Mouse (Mus musculus): ENCODE data around the gene Dusp2. TPM values are rescaled to one million over a fixed set of nuclear protein-coding genes. Genes with fewer than 3 reads are reported as not detected.
A peak's percentile ranks its signal among the peaks of the same experiment; 100 is the strongest.
"Not testable (repeated sequence)": the region's sequence is repeated elsewhere in the genome, so short reads cannot be mapped to it uniquely, and the experiment has no call there.

Gene Dusp2
- polyA plus RNA-seq (2016; fragmentation: Nextera tagmentation; extraction: Ambion mirVana) = 3.2 and 3.9 TPM in 2 replicates

DNA sequence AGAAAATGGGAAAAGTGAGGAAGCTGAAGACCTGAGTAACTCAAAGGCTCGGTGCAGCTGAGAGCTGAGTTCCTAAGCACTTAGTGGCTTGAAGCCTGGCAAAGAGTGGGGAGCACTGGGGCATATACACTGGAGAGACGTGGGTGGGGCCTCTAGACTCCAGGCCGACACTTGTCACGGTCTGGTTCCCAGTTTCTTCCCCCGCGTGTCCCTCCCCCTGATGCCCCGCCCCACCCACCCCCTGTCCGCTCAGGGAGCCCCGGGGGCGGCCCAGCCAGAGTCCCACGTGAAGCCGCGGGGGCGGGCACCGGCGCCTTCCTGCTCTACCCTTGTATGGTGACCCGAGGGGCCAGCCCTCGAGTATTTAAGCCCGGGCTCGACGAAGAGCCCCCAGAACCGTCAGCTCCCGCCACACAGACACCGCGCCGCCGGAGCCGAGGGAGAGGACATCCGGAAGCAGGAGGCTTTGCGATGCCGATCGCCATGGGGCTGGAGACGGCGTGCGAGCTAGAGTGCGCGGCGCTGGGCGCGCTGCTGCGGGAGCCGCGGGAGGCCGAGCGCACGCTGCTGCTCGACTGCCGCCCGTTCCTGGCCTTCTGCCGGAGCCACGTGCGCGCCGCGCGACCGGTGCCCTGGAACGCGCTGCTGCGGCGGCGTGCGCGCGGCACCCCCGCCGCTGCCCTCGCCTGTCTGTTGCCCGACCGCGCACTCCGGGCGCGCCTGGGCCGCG is at the start of gene Dusp2:
TSS of gene Dusp2 (plus strand) at position 393 of the 730 bp plus-strand sequence.
- peaks cover 18% of the 10 kb centered on the region for H3K4me1 ChIP-seq
- no peaks in the 10 kb centered on the region for H3K9me3 ChIP-seq (replicated peaks)
- H3K27ac ChIP-seq (replicated peaks) = peak within 1 kb of the TSS; percentile 79
- H3K4me3 ChIP-seq = peak within 1 kb of the TSS; percentile 61
- H3K36me3 ChIP-seq = no peaks in the 10 kb centered on the region
- H3K27me3 ChIP-seq (ENCODE audit: low read depth, poor library complexity, severe bottlenecking) = peaks cover 54% of the 10 kb centered on the region
- peak; percentile 56 for DNase-seq (ENCODE audit: low spot score)
- WGBS = under 1% methylated on average over 74 of the region's 76 CpGs

DNA sequence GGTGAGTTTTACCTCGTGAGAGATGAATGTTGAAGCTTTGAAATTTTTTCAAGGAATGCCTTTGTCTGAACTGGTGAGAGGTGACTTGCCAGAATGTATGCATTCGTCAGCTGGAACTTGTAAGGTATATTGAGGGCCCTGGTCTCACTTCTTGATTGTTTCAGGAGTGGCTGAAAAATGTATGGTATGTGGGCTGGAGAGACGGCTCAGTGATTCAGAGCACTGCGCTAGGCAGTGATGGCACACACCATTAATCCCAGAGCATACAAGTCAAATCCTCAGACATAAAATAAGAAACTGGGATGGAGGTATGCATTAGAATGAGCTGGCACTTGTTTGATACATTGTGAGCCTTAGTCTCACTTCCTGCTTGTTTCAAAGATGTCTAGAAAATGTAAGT is 43.7 kb upstream of the Dusp2 start:
- no peaks in the 10 kb centered on the region for H3K4me1 ChIP-seq
- no peak for DNase-seq (ENCODE audit: low spot score)
- H3K4me3 ChIP-seq = no peak overlapping the region
- WGBS = 85% methylated on average over 4 of the region's 4 CpGs
- H3K36me3 ChIP-seq = peaks cover 84% of the 10 kb centered on the region
- H3K27ac ChIP-seq (replicated peaks) = no peak overlapping the region
- no peaks in the 10 kb centered on the region for H3K27me3 ChIP-seq (ENCODE audit: low read depth, poor library complexity, severe bottlenecking)
- no peaks in the 10 kb centered on the region for H3K9me3 ChIP-seq (replicated peaks)

- Histone ChIP-seq H3K36me3 (peaks cover 98% of the 10 kb centered on the region), H3K27me3 (ENCODE audit: low read depth, poor library complexity, severe bottlenecking) (no peaks in the 10 kb centered on the region), H3K9me3 (replicated peaks) (no peaks in the 10 kb centered on the region), H3K27ac (replicated peaks) (no peak overlapping the region), H3K4me1 (no peaks in the 10 kb centered on the region), H3K4me3 (no peak overlapping the region)
- no peak for DNase-seq (ENCODE audit: low spot score)
- WGBS = 92% methylated on average over 7 of the region's 7 CpGs
These were observed 38.8 kb upstream of the Dusp2 start for GRCm38 (mm10) chr2:127297001-127297805.

DNA sequence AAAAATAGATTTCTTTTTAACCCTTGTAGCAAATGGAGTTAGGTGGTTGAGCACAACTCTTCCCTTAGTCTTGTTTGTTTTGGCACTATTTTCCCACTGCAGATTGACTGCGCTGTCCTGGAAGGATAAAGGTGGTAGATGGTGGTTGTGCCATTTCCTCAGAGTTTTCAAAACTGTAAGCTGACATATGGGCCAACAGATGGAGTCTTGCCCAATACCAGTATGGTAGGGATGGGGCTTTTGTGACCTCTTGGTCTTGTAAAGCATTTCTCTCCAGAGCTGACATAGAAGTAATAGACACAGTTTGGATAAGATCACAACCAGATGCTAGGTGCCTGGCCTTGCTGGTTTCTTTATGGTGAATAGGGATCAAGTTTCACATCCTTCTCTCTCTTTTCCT is 37.9 kb upstream of the Dusp2 start:
- WGBS = 97% methylated on average over 1 of the region's 1 CpGs
- Histone ChIP-seq H3K27me3 (ENCODE audit: low read depth, poor library complexity, severe bottlenecking) (no peaks in the 10 kb centered on the region), H3K4me3 (no peak overlapping the region), H3K9me3 (replicated peaks) (no peaks in the 10 kb centered on the region), H3K36me3 (peaks cover 90% of the 10 kb centered on the region), H3K4me1 (no peaks in the 10 kb centered on the region), H3K27ac (replicated peaks) (no peak overlapping the region)
- no peak for DNase-seq (ENCODE audit: low spot score)

DNA sequence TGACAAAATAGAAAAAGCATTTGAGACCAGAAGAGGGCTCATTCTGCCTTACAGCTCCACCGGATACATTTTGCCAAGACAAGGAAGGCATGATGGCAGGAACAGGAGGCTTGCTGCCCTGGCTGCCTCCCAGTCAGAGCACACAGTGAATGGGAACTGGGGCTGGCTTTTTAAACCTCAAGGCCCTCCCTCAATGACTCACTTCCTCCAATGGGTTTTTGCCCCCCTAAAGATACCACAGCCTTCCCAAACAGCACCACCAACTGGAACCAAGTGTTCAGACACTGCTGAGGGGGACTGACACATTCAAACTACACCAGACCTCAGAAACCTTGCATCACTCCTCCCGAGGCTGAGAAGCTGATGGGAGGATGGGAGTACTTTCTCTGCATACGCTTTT is 35.3 kb upstream of the Dusp2 start:
- Histone ChIP-seq H3K36me3 (peaks cover 63% of the 10 kb centered on the region), H3K4me1 (no peaks in the 10 kb centered on the region), H3K27me3 (ENCODE audit: low read depth, poor library complexity, severe bottlenecking) (no peaks in the 10 kb centered on the region), H3K27ac (replicated peaks) (no peak overlapping the region), H3K9me3 (replicated peaks) (no peaks in the 10 kb centered on the region), H3K4me3 (no peak overlapping the region)
- WGBS = 80% methylated on average over 3 of the region's 3 CpGs
- no peak for DNase-seq (ENCODE audit: low spot score)

GRCm38 (mm10) chr2:127301883-127302282 is 34.1 kb upstream of the Dusp2 start:
- WGBS = 95% methylated on average over 3 of the region's 3 CpGs
- Histone ChIP-seq H3K4me3 (no peak overlapping the region), H3K27me3 (ENCODE audit: low read depth, poor library complexity, severe bottlenecking) (no peaks in the 10 kb centered on the region), H3K36me3 (peaks cover 52% of the 10 kb centered on the region), H3K27ac (replicated peaks) (no peak overlapping the region), H3K9me3 (replicated peaks) (no peaks in the 10 kb centered on the region), H3K4me1 (no peaks in the 10 kb centered on the region)
- DNase-seq (ENCODE audit: low spot score) = no peak

DNA sequence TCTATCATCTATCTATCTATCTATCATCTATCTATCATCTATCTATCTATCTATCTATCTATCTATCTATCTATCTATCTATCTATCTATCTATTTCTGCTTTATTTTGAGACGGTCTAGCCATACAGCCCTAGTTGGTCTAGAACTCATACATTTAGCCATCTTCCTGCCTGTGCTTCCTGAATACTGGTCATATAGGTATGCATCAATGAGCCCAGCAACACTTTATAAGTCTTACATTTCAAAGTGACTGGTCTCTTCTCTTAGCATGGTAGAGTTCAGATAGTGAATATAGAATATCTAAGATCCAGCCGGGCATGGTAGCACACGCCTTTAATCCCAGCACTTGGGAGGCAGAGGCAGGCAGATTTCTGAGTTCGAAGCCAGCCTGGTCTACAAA is 31.8 kb upstream of the Dusp2 start:
- DNase-seq (ENCODE audit: low spot score); H3K4me1 ChIP-seq; H3K27ac ChIP-seq (replicated peaks); H3K4me3 ChIP-seq; H3K9me3 ChIP-seq (replicated peaks); H3K27me3 ChIP-seq (ENCODE audit: low read depth, poor library complexity, severe bottlenecking): not testable (repeated sequence)
- 95% methylated on average over 4 of the region's 4 CpGs for whole genome bisulfite sequencing
- peaks cover 28% of the 10 kb centered on the region for H3K36me3 ChIP-seq

DNA sequence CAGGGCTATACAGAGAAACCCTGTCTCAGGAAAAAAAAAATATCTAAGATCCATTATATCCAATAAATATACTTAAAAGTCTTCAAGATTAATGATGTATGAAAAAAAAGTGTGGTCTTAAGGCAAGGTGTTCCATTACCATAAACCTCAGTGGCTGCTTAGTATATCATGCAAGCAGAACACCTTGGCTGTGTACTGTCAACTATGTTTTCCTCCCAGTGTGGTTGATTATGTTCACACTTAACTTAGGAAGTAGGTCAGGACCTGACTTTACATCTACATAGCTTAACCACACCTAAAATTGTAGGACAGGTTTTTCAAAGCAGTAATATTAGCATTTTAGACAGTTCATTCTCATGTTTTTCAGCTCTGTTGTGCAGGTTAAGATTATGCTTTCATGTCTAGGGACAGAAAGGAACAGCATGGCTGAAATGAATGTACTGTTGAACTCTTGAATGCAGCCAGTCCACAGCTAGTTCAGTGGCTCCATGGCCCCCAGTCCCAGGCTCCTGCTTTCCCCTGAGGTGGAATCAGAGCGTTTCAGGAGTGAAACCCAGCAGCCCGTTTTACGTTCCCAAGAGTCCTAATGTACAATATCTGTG is 31.2 kb upstream of the Dusp2 start:
- Histone ChIP-seq H3K27me3 (ENCODE audit: low read depth, poor library complexity, severe bottlenecking) (no peaks in the 10 kb centered on the region), H3K4me1 (no peaks in the 10 kb centered on the region), H3K36me3 (peaks cover 23% of the 10 kb centered on the region), H3K4me3 (no peak overlapping the region), H3K9me3 (replicated peaks) (no peaks in the 10 kb centered on the region), H3K27ac (replicated peaks) (no peak overlapping the region)
- no peak for DNase-seq (ENCODE audit: low spot score)
- 84% methylated on average over 3 of the region's 3 CpGs for WGBS

DNA sequence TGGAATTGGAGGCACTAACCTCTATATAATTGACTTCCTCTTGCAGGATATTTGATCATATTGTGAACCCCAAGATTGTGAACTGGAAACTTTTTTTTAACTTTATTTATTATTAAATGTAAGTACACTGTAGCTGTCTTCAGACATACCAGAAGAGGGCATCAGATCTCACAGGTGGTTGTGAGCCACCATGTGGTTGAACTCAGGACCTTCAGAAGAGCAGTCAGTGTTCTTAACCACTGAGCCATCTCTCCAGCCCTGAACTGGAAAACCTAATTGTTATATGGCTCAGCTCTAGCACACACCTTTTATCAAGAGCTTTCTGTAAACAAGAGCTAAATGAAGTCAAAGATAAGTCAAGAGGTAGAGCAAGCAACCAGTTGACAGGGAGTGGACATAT is 29.8 kb upstream of the Dusp2 start:
- H3K9me3 ChIP-seq (replicated peaks) = no peaks in the 10 kb centered on the region
- no peaks in the 10 kb centered on the region for H3K4me1 ChIP-seq
- no peak for DNase-seq (ENCODE audit: low spot score)

DNA sequence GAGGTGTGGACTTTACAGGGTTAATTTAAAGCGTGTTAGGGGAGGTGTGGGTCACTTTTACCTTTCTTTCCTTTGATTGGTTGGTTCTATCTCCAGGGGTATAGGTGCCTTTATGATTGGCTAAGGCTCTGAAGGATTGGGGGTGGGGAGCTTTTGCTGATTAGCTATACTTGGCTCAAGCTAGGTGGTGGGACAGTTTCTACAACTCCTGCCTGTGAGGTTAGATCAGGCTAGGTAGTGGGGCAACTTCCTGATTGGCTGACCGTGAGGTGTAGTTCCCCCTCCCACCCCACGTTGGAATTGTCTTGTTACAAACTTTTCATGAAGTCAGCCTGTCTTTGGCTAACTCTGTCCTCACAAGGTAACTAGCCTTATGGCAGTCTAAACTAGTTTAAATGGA is 28.8 kb upstream of the Dusp2 start:
- no peaks in the 10 kb centered on the region for H3K27me3 ChIP-seq (ENCODE audit: low read depth, poor library complexity, severe bottlenecking)
- H3K36me3 ChIP-seq = no peaks in the 10 kb centered on the region; the same call in 1 of the 2 replicates
- H3K4me1 ChIP-seq = no peaks in the 10 kb centered on the region
- H3K4me3 ChIP-seq = no peak overlapping the region
- WGBS = 45% methylated on average over 3 of the region's 3 CpGs
- H3K27ac ChIP-seq (replicated peaks) = no peak overlapping the region
- no peak for DNase-seq (ENCODE audit: low spot score)
- H3K9me3 ChIP-seq (replicated peaks) = no peaks in the 10 kb centered on the region

More for the DNA sequence above, 29.8 kb upstream of the Dusp2 start:
- Histone ChIP-seq H3K27me3 (ENCODE audit: low read depth, poor library complexity, severe bottlenecking) (no peaks in the 10 kb centered on the region), H3K27ac (replicated peaks) (no peak overlapping the region), H3K4me3 (no peak overlapping the region), H3K36me3 (peaks cover 9% of the 10 kb centered on the region)

GRCm38 (mm10) chr2:127308660-127309059 is 27.3 kb upstream of the Dusp2 start:
- Histone ChIP-seq H3K4me1 (no peaks in the 10 kb centered on the region), H3K27ac (replicated peaks) (no peak overlapping the region), H3K4me3 (no peak overlapping the region), H3K9me3 (replicated peaks) (no peaks in the 10 kb centered on the region), H3K27me3 (ENCODE audit: low read depth, poor library complexity, severe bottlenecking) (no peaks in the 10 kb centered on the region), H3K36me3 (no peaks in the 10 kb centered on the region)
- 90% methylated on average over 2 of the region's 2 CpGs for WGBS
- no peak for DNase-seq (ENCODE audit: low spot score)

DNA sequence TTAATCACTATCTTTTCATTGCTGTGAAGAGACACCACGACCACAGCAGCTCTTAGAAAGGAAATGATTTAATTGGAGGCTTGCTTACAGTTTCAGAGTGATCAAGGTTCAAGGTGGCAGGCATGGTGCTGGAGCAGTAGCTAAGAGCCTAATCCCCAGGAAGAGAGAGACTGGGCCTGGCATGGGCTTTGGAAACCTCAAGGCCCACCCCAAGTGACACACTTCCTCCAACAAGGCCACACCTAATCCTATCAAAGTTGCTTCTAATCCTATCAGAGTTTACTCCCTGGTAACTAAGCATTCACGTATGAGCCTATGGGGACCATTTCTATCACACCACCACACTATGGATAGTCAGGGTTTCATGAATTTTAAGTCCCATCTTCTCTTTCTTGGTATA is 25.7 kb upstream of the Dusp2 start:
- WGBS = 63% methylated on average over 2 of the region's 2 CpGs
- no peaks in the 10 kb centered on the region for H3K9me3 ChIP-seq (replicated peaks)
- no peaks in the 10 kb centered on the region for H3K4me1 ChIP-seq

DNA sequence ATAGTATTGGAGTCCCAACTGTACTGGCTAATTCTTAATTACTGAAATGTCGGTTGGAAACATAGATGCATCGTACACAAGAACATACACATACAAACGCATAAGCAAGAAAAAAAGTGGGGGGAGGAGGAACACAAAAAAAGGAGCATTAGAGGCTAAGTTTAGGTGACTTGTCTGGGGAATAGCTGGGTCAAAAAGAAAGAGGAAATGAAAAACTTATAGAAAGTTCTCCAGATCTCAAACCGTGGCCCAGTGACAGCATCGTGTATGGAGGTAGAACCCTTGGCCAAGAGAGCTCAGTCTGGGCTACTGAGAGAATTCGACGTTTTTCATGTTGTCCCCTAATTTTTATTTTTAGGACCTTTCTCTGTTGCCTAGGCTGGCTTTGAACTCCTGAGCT is 25.3 kb upstream of the Dusp2 start:
- Histone ChIP-seq H3K27ac (replicated peaks) (no peak overlapping the region), H3K36me3 (no peaks in the 10 kb centered on the region), H3K4me3 (no peak overlapping the region), H3K9me3 (replicated peaks) (no peaks in the 10 kb centered on the region), H3K4me1 (no peaks in the 10 kb centered on the region), H3K27me3 (ENCODE audit: low read depth, poor library complexity, severe bottlenecking) (no peaks in the 10 kb centered on the region)
- DNase-seq (ENCODE audit: low spot score) = no peak
- 90% methylated on average over 7 of the region's 7 CpGs for WGBS

More for the DNA sequence above, 25.7 kb upstream of the Dusp2 start:
- H3K27ac ChIP-seq (replicated peaks) = no peak overlapping the region
- no peak for DNase-seq (ENCODE audit: low spot score)
- H3K27me3 ChIP-seq (ENCODE audit: low read depth, poor library complexity, severe bottlenecking) = no peaks in the 10 kb centered on the region
- H3K4me3 ChIP-seq = no peak overlapping the region
- H3K36me3 ChIP-seq = no peaks in the 10 kb centered on the region

Data from midbrain, embryonic 10.5 days (tissue).